Mouse (Mus musculus) bone marrow macrophage, adult 2 months (primary cell): Measurements from ENCODE around the gene Edem3.

ENCODE experiments used
- CTCF ChIP-seq: IDR thresholded peaks from 2 replicates; pipeline ENCODE4 v1.5.1; 2012; ENCODE audit warnings: low read depth, mild to moderate bottlenecking, low read length, moderate library complexity
- POLR2A ChIP-seq: IDR thresholded peaks from 2 replicates; pipeline ENCODE4 v1.6.1; 2012; ENCODE audit warnings: mild to moderate bottlenecking, low read depth, low read length, borderline replicate concordance

GRCm38 (mm10) chr1:151716024-151716710 lies 39.0 kb upstream of the Edem3 start:
- TF ChIP-seq CTCF = no peak
- TF ChIP-seq POLR2A = no peak
